Mouse (Mus musculus) myocyte (in vitro differentiated cells): ENCODE measurements around the gene Mtss1l.
"Not testable (repeated sequence)": the region's sequence is repeated elsewhere in the genome, so short reads cannot be mapped to it uniquely, and the experiment has no call there.

ENCODE experiments used
- CEBPB ChIP-seq: IDR thresholded peaks from 2 replicates; pipeline ENCODE4 v1.6.1; 2011; ENCODE audit warnings: mild to moderate bottlenecking, moderate library complexity; ENCODE audit not compliant: poor library complexity, insufficient read depth, severe bottlenecking
- E2F4 ChIP-seq: IDR thresholded peaks from one replicate; pipeline ENCODE4 v1.6.1; 2011; ENCODE audit warnings: mild to moderate bottlenecking, control low read depth, moderate library complexity; ENCODE audit not compliant: insufficient read depth
- MAX ChIP-seq: IDR thresholded peaks from one replicate; pipeline ENCODE4 v1.6.1; 2011; ENCODE audit warnings: low read depth, mild to moderate bottlenecking, control low read depth
- MYOD1 ChIP-seq, 3 experiments: IDR thresholded peaks; one replicate each; pipeline ENCODE4 v1.6.1; 2011; ENCODE audit warnings: control low read depth in 2 of 3, low read depth in 2 of 3, mild to moderate bottlenecking in 2 of 3, moderate library complexity in 1 of 3; ENCODE audit not compliant: insufficient read length in 2 of 3, control insufficient read depth in 1 of 3
- POLR2A ChIP-seq: IDR thresholded peaks from one replicate; pipeline ENCODE4 v1.6.1; 2011; ENCODE audit warnings: low read depth, mild to moderate bottlenecking, control low read depth, moderate library complexity; ENCODE audit not compliant: insufficient read length
- TCF12 ChIP-seq: IDR thresholded peaks from one replicate; pipeline ENCODE4 v1.6.1; 2011; ENCODE audit warnings: mild to moderate bottlenecking, control low read depth; ENCODE audit not compliant: poor library complexity, insufficient read depth, severe bottlenecking
- TCF3 ChIP-seq: IDR thresholded peaks from one replicate; pipeline ENCODE4 v1.6.1; 2011; ENCODE audit warnings: low read depth, control low read depth; ENCODE audit not compliant: insufficient read length
- USF1 ChIP-seq: IDR thresholded peaks from one replicate; pipeline ENCODE4 v1.6.1; 2011; ENCODE audit warnings: low read depth, mild to moderate bottlenecking, control low read depth, moderate library complexity

GRCm38 (mm10) chr8:110786501-110786900, 65.2 kb downstream of the Mtss1l start:
- not testable (repeated sequence) for TF ChIP-seq USF1; TCF12; POLR2A; E2F4; CEBPB; MYOD1 (IDR thresholded peaks at IDR 0.05; ENCODE audit: control insufficient read depth in 1 of 3, insufficient read length in 2 of 3, low read depth in 2 of 3); TCF3; MAX
